Mouse (Mus musculus): ENCODE data around the gene Casp9.

- TF ChIP-seq CTCF (IDR thresholded peaks at IDR 0.05; ENCODE audit: low read depth, low read length): no peak
- TF ChIP-seq GATA2 (IDR thresholded peaks at IDR 0.05; ENCODE audit: borderline replicate concordance, low read depth, low read length): no peak
Observed at GRCm38 (mm10) chr4:141769501-141770160, 23.8 kb upstream of the Casp9 start.
